ENCODE assay signal across 8 mouse cellular contexts in genomic region chr3:59175234-59175633, GRCm38 (mm10). TPM values are rescaled to one million over a fixed set of nuclear protein-coding genes. Genes with fewer than 3 reads are reported as not detected.
DNase-seq lines count a peak whose midpoint lies in the region; ATAC-seq and TF ChIP-seq lines count a peak whose summit lies in the region.

No protein-coding gene starts in this region.

- WGBS in kidney, embryonic 15.5 days: 23% methylated on average over 5 of the region's 5 CpGs
- WGBS in lung, postnatal 0 days: 20% methylated on average over 5 of the region's 5 CpGs

- DNase-seq in urinary bladder, postnatal 14 days (ENCODE audit: low spot score): peak; percentile 46
- DNase-seq in urinary bladder, postnatal 25 days (ENCODE audit: low spot score): no peak
- DNase-seq in cerebellum, adult 11 months: peak; percentile 70
- DNase-seq in lung, postnatal 0 days (ENCODE audit: low spot score): peak; percentile 82
- DNase-seq in retina, postnatal 1 day: peak; percentile 72
- DNase-seq in urinary bladder, adult 2 months (ENCODE audit: low spot score): no peak

- no peak for TF ChIP-seq EP300 in lung, postnatal 0 days (IDR thresholded peaks at IDR 0.05)

- no peak overlapping the region for H3K9ac ChIP-seq in kidney, embryonic 15.5 days
- no peak overlapping the region for H3K9ac ChIP-seq in lung, postnatal 0 days (replicated peaks; ENCODE audit: low read depth)

- H3K27me3 ChIP-seq in kidney, embryonic 15.5 days: no peaks in the 10 kb centered on the region
- H3K27me3 ChIP-seq in lung, postnatal 0 days (replicated peaks; ENCODE audit: insufficient read depth, low read length): no peaks in the 10 kb centered on the region

- H3K4me2 ChIP-seq in kidney, embryonic 15.5 days: no peak overlapping the region
- no peak overlapping the region for H3K4me2 ChIP-seq in lung, postnatal 0 days (replicated peaks; ENCODE audit: low read depth, low read length)

- peak; percentile 97 for TF ChIP-seq CTCF in lung, postnatal 0 days (IDR thresholded peaks at IDR 0.05)

- no peak overlapping the region for H3K4me3 ChIP-seq in kidney, embryonic 15.5 days (replicated peaks)
- H3K4me3 ChIP-seq in lung, postnatal 0 days (ENCODE audit: low read depth, low read length): no peak overlapping the region

- peaks cover 5% of the 10 kb centered on the region for H3K4me1 ChIP-seq in kidney, embryonic 15.5 days
- H3K4me1 ChIP-seq in lung, postnatal 0 days (ENCODE audit: insufficient read depth, low read depth, low read length): no peaks in the 10 kb centered on the region

- no peaks in the 10 kb centered on the region for H3K9me3 ChIP-seq in kidney, embryonic 15.5 days (replicated peaks)
- H3K9me3 ChIP-seq in lung, postnatal 0 days (ENCODE audit: low read length): no peaks in the 10 kb centered on the region

- no peaks in the 10 kb centered on the region for H3K36me3 ChIP-seq in kidney, embryonic 15.5 days
- no peaks in the 10 kb centered on the region for H3K36me3 ChIP-seq in lung, postnatal 0 days (ENCODE audit: insufficient read depth, low read length)

- ATAC-seq in frontal cortex, adult (ENCODE audit: low TSS enrichment): peak; percentile 94
- peak; percentile 79; the same call in 1 of the 2 replicates for ATAC-seq in kidney, embryonic 15.5 days (replicated peaks; ENCODE audit: low FRiP score)
- peak; percentile 73 for ATAC-seq in lung, postnatal 0 days

- no peak overlapping the region for H3K27ac ChIP-seq in kidney, embryonic 15.5 days
- H3K27ac ChIP-seq in lung, postnatal 0 days (ENCODE audit: low read length): no peak overlapping the region

RNA-seq across cellular contexts. Expression of gene Gpr87, which starts 19.7 kb away (rescaled TPM):
- polyA plus RNA-seq in kidney, embryonic 15.5 days (2015; fragmentation: Nextera tagmentation; extraction: Ambion mirVana): 0.31 TPM in 1 of 2 replicates, not detected in the other
- not detected in 2 replicates for polyA plus RNA-seq in lung, postnatal 0 days (2015; fragmentation: Nextera tagmentation; extraction: Ambion mirVana)
- polyA plus RNA-seq in urinary bladder, adult 2 months (2012; rRNA removed): 13.8 and 20.4 TPM in 2 replicates

RNA-seq across cellular contexts. Expression of gene P2ry14, which starts 21.8 kb away (rescaled TPM):
- 2.3 and 3.0 TPM in 2 replicates for polyA plus RNA-seq in kidney, embryonic 15.5 days (2015; fragmentation: Nextera tagmentation; extraction: Ambion mirVana)
- polyA plus RNA-seq in lung, postnatal 0 days (2015; fragmentation: Nextera tagmentation; extraction: Ambion mirVana): 65.2 and 68.4 TPM in 2 replicates
- 2.0 and 2.8 TPM in 2 replicates for polyA plus RNA-seq in urinary bladder, adult 2 months (2012; rRNA removed)

RNA-seq across cellular contexts. Expression of gene P2ry13, which starts 35.4 kb away (rescaled TPM):
- 0.63 and 0.73 TPM in 2 replicates for polyA plus RNA-seq in kidney, embryonic 15.5 days (2015; fragmentation: Nextera tagmentation; extraction: Ambion mirVana)
- polyA plus RNA-seq in lung, postnatal 0 days (2015; fragmentation: Nextera tagmentation; extraction: Ambion mirVana): 2.6 and 2.7 TPM in 2 replicates
- 3.3 and 4.3 TPM in 2 replicates for polyA plus RNA-seq in urinary bladder, adult 2 months (2012; rRNA removed)

Comparison
In these comparisons a context has a peak if more than half of its experiments do, and no peak if none do; other contexts are left out.
1. DNase-seq: peak in urinary bladder, postnatal 14 days (single experiment), cerebellum, adult 11 months (single experiment), lung, postnatal 0 days (single experiment) and retina, postnatal 1 day (single experiment); none in urinary bladder, postnatal 25 days (single experiment) and urinary bladder, adult 2 months (single experiment).
2. RNA of gene Gpr87, which starts 19.7 kb away (polyA plus RNA-seq): 13.8 to 20.4 TPM in urinary bladder, adult 2 months; 0.31 TPM in kidney, embryonic 15.5 days and not detected in lung, postnatal 0 days; every median in the first group is over 10 times any median in the second.
3. RNA of gene P2ry14, which starts 21.8 kb away (polyA plus RNA-seq): 65.2 to 68.4 TPM in lung, postnatal 0 days; 2.3 to 3.0 TPM in kidney, embryonic 15.5 days and 2.0 to 2.8 TPM in urinary bladder, adult 2 months; every median in the first group is over 10 times any median in the second.
4. Peak in every context shown above with its lines, with median percentiles within 50 percentile points of each other: ATAC-seq.